Mouse (Mus musculus) forebrain, embryonic 10.5 days (tissue): ENCODE data around the gene Pik3ca. TPM values are rescaled to one million over a fixed set of nuclear protein-coding genes. Genes with fewer than 3 reads are reported as not detected.

ENCODE experiments used
- DNase-seq: peaks from one replicate; pipeline ENCODE4 v3.0.0-alpha.2; 2017; ENCODE audit warnings: low spot score; ENCODE audit errors: extremely low spot score
- H3K27ac ChIP-seq: fragments of 300-500 bp; sonication (generic); 2 replicates; pipeline ENCODE4 v1.5.1; 2016; ENCODE audit warnings: mild to moderate bottlenecking
- H3K27me3 ChIP-seq: fragments of 300-500 bp; sonication (generic); 2 replicates; pipeline ENCODE4 v1.6.1; 2016; ENCODE audit warnings: mild to moderate bottlenecking; ENCODE audit not compliant: poor library complexity, severe bottlenecking
- H3K36me3 ChIP-seq: fragments of 300-500 bp; sonication (generic); replicated peaks from 2 replicates; pipeline ENCODE4 v1.6.1; 2016; ENCODE audit warnings: mild to moderate bottlenecking, moderate library complexity
- H3K4me1 ChIP-seq: fragments of 300-500 bp; sonication (generic); 2 replicates; pipeline ENCODE4 v1.6.1; 2016
- H3K4me3 ChIP-seq: fragments of 300-500 bp; sonication (generic); 2 replicates; pipeline ENCODE4 v1.5.1; 2016; ENCODE audit warnings: mild to moderate bottlenecking, moderate library complexity
- H3K9me3 ChIP-seq: fragments of 300-500 bp; sonication (generic); 2 replicates; pipeline ENCODE4 v1.6.1; 2016; ENCODE audit warnings: mild to moderate bottlenecking, moderate library complexity
- WGBS: fragments of 180-500 bp; shearing (Covaris S2); methylation state at CpG from one replicate; pipeline ENCODE4 v1.1.7; 2016; 5-methylcytosine and 5-hydroxymethylcytosine counted together
- polyA plus RNA-seq: library from polyadenylated mRNA; unstranded; fragments of >200 nt; fragmentation: Nextera tagmentation; extraction: Ambion mirVana; gene quantifications from 2 replicates; pipeline ENCODE4 v1.2.1, GENCODE M21; 2016

Pik3ca gene
- polyA plus RNA-seq, 1 experiment from 2014 or later = 8.0 TPM

- H3K27me3 ChIP-seq = no peaks in the 10 kb centered on the region
- H3K4me3 ChIP-seq = no peak overlapping the region
- no peak overlapping the region for H3K27ac ChIP-seq
- H3K4me1 ChIP-seq = no peaks in the 10 kb centered on the region
- no peak for DNase-seq
- 87% methylated on average over 14 of the region's 14 CpGs for WGBS
- H3K9me3 ChIP-seq = no peaks in the 10 kb centered on the region
- H3K36me3 ChIP-seq = no peaks in the 10 kb centered on the region
These were observed 74.9 kb downstream of the Pik3ca start for GRCm38 (mm10) chr3:32472191-32472900.

GRCm38 (mm10) chr3:32473184-32473583, 75.7 kb downstream of the Pik3ca start:
- DNase-seq = no peak
- Histone ChIP-seq H3K4me1 (no peaks in the 10 kb centered on the region), H3K36me3 (no peaks in the 10 kb centered on the region), H3K27ac (no peak overlapping the region), H3K4me3 (no peak overlapping the region), H3K9me3 (no peaks in the 10 kb centered on the region), H3K27me3 (no peaks in the 10 kb centered on the region)
- WGBS = 91% methylated on average over 10 of the region's 10 CpGs

GRCm38 (mm10) chr3:32479961-32480360, 82.5 kb downstream of the Pik3ca start:
- Histone ChIP-seq H3K27ac (no peak overlapping the region), H3K27me3 (no peaks in the 10 kb centered on the region), H3K36me3 (no peaks in the 10 kb centered on the region), H3K4me3 (no peak overlapping the region), H3K4me1 (no peaks in the 10 kb centered on the region), H3K9me3 (no peaks in the 10 kb centered on the region)
- no peak for DNase-seq
- 91% methylated on average over 7 of the region's 7 CpGs for WGBS

- H3K9me3 ChIP-seq = no peaks in the 10 kb centered on the region
- no peak for DNase-seq
- no peaks in the 10 kb centered on the region for H3K27me3 ChIP-seq
- 93% methylated on average over 3 of the region's 3 CpGs for WGBS
- H3K36me3 ChIP-seq = no peaks in the 10 kb centered on the region
- H3K4me1 ChIP-seq = no peaks in the 10 kb centered on the region
- no peak overlapping the region for H3K27ac ChIP-seq
- no peak overlapping the region for H3K4me3 ChIP-seq
These were observed 85.6 kb downstream of the Pik3ca start for GRCm38 (mm10) chr3:32483035-32483434.

GRCm38 (mm10) chr3:32486543-32486942, 89.1 kb downstream of the Pik3ca start:
- H3K9me3 ChIP-seq = no peaks in the 10 kb centered on the region
- no peak overlapping the region for H3K27ac ChIP-seq
- no peak overlapping the region for H3K4me3 ChIP-seq
- WGBS = 85% methylated on average over 4 of the region's 4 CpGs
- no peaks in the 10 kb centered on the region for H3K27me3 ChIP-seq
- no peaks in the 10 kb centered on the region for H3K4me1 ChIP-seq
- DNase-seq = no peak
- H3K36me3 ChIP-seq = no peaks in the 10 kb centered on the region

GRCm38 (mm10) chr3:32488172-32488571, 90.7 kb downstream of the Pik3ca start:
- Histone ChIP-seq H3K4me1 (no peaks in the 10 kb centered on the region), H3K9me3 (no peaks in the 10 kb centered on the region), H3K27ac (no peak overlapping the region), H3K4me3 (no peak overlapping the region), H3K27me3 (no peaks in the 10 kb centered on the region), H3K36me3 (no peaks in the 10 kb centered on the region)
- DNase-seq = no peak
- 88% methylated on average over 6 of the region's 6 CpGs for WGBS

- H3K27me3 ChIP-seq = no peaks in the 10 kb centered on the region
- no peak overlapping the region for H3K27ac ChIP-seq
- no peak for DNase-seq
- H3K4me3 ChIP-seq = no peak overlapping the region
- 86% methylated on average over 15 of the region's 15 CpGs for WGBS
- peaks cover 5% of the 10 kb centered on the region for H3K4me1 ChIP-seq
- H3K36me3 ChIP-seq = no peaks in the 10 kb centered on the region
- H3K9me3 ChIP-seq = no peaks in the 10 kb centered on the region
These were observed 92.8 kb downstream of the Pik3ca start for GRCm38 (mm10) chr3:32490076-32490927.

GRCm38 (mm10) chr3:32490928-32491315, 93.5 kb downstream of the Pik3ca start:
- no peaks in the 10 kb centered on the region for H3K36me3 ChIP-seq
- no peak for DNase-seq

GRCm38 (mm10) chr3:32492097-32493090, 94.9 kb downstream of the Pik3ca start, which contains the start of gene Kcnmb3:
Kcnmb3 (minus strand) TSS chr3:32492231.
- 80% methylated on average over 11 of the region's 11 CpGs for WGBS
- Histone ChIP-seq H3K36me3 (no peaks in the 10 kb centered on the region), H3K27me3 (no peaks in the 10 kb centered on the region), H3K9me3 (no peaks in the 10 kb centered on the region), H3K4me3 (no peak within 1 kb of the TSS), H3K4me1 (peaks cover 20% of the 10 kb centered on the region), H3K27ac (no peak within 1 kb of the TSS)
- DNase-seq = no peak

More at GRCm38 (mm10) chr3:32490928-32491315, 93.5 kb downstream of the Pik3ca start:
- H3K4me3 ChIP-seq = no peak overlapping the region
- no peak overlapping the region for H3K27ac ChIP-seq
- H3K9me3 ChIP-seq = no peaks in the 10 kb centered on the region
- H3K27me3 ChIP-seq = no peaks in the 10 kb centered on the region
- peaks cover 11% of the 10 kb centered on the region for H3K4me1 ChIP-seq

- no peak for DNase-seq
- no peaks in the 10 kb centered on the region for H3K27me3 ChIP-seq
- H3K9me3 ChIP-seq = no peaks in the 10 kb centered on the region
- H3K27ac ChIP-seq = no peak overlapping the region
- no peaks in the 10 kb centered on the region for H3K36me3 ChIP-seq
- 79% methylated on average over 8 of the region's 8 CpGs for WGBS
- no peak overlapping the region for H3K4me3 ChIP-seq
- peaks cover 20% of the 10 kb centered on the region for H3K4me1 ChIP-seq
These were observed 97.1 kb downstream of the Pik3ca start for GRCm38 (mm10) chr3:32494387-32495087.

GRCm38 (mm10) chr3:32495088-32495770, 97.8 kb downstream of the Pik3ca start:
- WGBS = 60% methylated on average over 8 of the region's 8 CpGs
- H3K27me3 ChIP-seq = no peaks in the 10 kb centered on the region
- H3K4me3 ChIP-seq = no peak overlapping the region
- peaks cover 20% of the 10 kb centered on the region for H3K4me1 ChIP-seq
- no peak overlapping the region for H3K27ac ChIP-seq
- no peaks in the 10 kb centered on the region for H3K9me3 ChIP-seq
- no peak for DNase-seq
- no peaks in the 10 kb centered on the region for H3K36me3 ChIP-seq
